Mouse (Mus musculus): Measurements from ENCODE around the gene Zdhhc1.
A peak's percentile ranks its signal among the peaks of the same experiment; 100 is the strongest.

The Zdhhc1 gene

GRCm38 (mm10) chr8:105481013-105481412 lies 15.7 kb downstream of the Zdhhc1 start:
- DNase-seq (ENCODE audit: low spot score in 2 of 2): no peak

- no peak for DNase-seq (ENCODE audit: low spot score in 2 of 2)
Observed at GRCm38 (mm10) chr8:105477792-105478191, 18.9 kb downstream of the Zdhhc1 start.

DNA sequence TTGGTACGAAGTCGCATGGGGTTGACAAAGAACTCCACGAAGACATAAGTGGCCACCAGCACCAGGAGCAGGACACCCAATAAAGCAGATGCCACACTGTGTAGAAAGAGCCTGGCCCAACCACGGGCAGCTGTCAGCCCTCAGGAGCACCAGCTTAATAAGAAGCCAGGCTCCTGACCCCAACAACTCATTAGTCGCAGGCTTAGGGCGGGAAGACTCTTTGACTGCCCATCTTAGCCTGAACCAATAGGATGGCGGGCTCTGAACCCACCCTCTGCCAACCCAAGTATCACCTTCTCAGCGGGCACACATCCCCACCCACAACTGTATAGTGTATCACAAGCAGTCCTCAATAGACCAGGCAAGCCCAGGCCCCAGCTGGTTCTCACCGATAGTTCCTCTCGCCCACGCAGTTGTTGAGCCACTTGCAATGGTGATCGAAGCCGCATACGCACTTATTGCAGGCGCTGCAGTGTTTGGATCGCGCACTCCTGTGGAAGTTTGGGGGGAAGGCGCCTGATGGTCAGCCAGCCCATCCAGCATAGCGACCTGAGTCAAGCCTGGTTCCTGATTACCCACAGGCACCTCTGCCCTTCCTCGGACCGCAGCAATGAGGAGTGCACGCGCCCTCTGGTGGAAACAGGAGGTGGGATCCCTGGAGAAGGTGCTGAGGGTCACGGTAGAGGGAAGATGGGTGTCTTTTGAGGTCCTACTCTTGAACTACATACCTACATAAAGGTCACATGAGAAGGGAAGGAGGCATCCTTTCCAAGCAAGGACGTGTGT lies 19.9 kb downstream of the Zdhhc1 start:
- peak in 1 of 2 experiments; percentile 62 for DNase-seq (ENCODE audit: low spot score in 2 of 2)

DNA sequence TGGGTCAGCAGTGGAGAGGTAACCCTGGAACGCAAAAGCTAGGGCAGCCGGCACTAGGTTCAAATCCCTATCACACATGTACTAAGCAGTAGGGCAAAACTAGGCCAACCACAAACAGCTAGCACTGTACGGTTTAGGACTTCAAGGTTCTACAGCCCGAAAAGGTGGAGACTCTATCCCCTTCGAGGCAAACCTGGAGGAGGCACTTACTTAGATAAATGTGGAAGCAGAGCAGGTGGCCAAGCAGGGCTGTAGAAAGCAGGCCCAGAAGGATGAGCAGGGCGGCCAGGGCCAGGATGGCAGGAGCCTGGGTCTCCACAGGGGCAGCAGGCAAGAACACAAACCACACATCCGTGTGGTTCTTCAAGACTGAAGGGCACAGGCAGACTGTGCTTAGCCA lies 20.5 kb downstream of the Zdhhc1 start:
- no peak for DNase-seq (ENCODE audit: low spot score in 2 of 2)

GRCm38 (mm10) chr8:105475742-105476141 lies 21.0 kb downstream of the Zdhhc1 start:
- DNase-seq (ENCODE audit: low spot score in 2 of 2): no peak

DNA sequence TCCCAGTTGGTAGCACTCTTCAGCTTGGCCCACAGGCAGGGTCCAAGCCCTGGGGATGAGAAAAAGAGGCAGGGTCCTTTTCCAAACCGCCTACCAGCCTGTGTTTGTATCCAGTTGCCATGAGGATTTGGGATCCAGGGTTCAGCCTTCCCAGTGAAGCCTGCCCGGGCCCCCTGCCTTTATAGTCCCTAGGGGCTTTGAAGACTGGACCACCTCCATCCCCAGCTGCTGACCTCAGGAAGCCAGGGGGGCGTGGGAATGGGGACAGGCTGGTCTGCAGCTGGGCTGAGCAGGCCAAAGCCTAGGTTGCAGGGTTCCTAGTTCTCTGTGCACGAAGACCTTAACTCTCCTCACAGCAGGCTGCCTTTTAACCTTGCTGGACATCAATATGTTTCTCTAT lies 21.4 kb downstream of the Zdhhc1 start:
- DNase-seq (ENCODE audit: low spot score in 2 of 2): no peak

- no peak for DNase-seq (ENCODE audit: low spot score in 2 of 2)
Observed at GRCm38 (mm10) chr8:105474680-105475079, 22.0 kb downstream of the Zdhhc1 start.

DNA sequence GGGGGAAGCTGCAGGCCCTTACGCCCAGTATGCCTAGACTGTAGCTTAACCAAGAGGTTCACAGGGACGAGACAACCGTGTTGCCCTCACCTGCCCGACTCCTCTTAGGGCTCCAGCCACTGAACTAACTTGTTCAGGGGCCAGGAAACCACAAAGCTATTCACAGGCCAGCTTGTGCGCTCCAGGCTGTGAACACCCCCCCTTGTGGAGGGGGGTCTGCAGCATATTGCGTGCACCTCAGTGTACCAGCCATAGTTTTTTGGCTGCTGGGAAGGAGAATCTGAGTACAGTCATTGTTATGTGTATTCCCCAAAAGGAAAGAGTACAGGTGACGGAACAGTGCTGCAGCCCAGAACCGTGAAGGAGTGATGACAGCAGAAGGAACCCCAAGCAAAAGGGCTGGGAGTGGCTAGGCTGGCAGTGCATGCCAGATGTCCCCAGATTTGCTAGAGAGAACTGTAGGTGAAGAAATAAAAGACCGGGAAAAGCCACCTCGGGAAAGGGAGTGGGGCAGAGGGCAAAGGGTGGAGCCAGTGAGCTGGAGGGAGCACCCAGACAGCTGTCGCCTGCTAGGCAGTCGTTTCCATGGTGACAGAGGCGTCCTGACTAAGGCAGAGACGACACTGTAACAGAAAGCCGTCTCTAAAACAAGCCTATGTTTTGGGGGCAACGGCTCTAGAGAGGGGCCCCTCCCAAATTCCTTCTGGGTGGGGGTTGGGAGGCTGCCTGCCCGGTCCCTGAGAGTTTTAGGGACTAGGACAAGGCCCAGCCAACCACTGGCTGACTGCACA lies 22.7 kb downstream of the Zdhhc1 start:
- DNase-seq (ENCODE audit: low spot score in 2 of 2): peak; percentile 13 to 28

DNA sequence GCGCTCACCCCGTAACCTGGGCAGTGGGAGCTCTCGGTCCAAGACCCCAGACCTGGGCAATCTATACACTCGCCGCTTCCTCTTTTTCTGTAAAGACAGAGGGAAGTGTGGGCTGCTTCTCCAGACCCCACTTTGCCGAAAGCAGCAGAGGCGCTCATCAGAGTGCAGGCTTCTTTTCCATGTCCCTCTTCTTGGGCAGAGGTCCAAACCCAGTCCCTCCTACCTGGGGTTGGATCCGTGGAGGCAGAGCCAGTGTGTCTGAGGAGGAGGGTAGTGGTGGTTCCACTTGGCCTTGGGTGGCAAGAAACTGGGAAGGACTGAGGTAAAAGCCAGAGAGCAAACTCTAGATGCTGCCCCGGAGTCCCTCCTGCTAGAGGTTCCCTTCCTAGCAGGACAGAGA lies 23.7 kb downstream of the Zdhhc1 start:
- no peak for DNase-seq (ENCODE audit: low spot score in 2 of 2)

DNA sequence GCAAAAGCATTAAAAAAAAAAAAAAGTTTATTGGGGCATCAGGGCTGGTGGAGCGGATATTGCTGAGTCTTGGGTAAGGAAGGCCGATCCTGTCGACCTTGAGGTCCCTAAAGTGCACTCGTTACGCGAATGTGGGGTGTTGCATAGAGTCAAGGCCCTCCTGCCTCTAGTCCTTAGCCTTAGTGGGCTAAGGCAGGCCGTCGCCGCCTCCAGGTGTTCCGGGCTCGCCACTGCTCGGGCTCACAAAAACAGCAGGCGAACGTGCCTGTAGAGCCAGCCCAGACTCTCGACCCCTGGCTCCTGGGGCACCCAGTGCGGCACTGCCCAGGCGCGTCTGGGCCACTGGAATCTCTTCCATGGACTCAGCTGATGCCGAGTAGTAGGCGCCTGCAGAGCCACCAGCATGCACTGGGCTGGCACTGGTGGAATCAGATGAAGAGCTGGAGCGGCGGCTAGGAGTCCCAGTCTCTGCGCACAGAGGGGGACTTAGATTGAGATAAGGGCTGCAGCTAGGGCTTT lies 24.2 kb downstream of the Zdhhc1 start:
- DNase-seq (ENCODE audit: low spot score in 2 of 2): no peak

DNA sequence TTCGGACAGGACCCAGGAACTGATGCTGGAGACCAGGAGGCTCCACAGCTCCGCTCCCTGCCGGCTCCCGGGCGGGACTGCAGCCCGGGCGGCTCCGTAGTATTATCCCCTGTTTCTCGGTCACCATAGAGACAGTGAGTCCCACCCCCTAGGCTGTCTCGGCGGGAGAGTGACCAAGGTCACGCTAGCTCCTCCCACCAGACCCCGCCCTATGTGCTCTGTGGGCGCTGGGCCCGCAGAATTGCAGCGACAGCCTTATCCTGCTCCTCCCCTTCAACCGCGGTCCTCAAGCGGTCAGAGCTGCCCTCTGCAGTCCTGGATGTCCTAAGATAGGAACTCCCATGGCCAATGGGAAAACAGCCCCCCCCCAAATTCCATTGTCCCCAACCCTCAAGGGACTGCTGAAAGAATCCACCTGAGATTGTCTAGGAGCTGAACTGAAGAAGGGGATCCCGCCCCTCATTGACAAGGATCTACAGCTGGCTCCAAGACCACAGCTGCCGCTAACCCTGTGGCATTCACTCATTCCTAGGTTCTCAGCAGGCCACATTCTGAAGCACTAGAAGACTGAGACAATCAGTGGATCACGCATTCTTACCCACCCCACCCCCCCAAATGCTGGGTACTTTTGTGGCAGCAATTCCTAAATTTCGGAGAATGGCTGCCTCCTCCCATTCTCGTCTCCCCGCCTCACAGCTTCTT lies 25.2 kb downstream of the Zdhhc1 start, which contains the start of gene Tppp3:
Gene Tppp3 (minus strand): TSS at position 213 of the 702 bp plus-strand sequence.
- DNase-seq (ENCODE audit: low spot score in 2 of 2): no peak

DNA sequence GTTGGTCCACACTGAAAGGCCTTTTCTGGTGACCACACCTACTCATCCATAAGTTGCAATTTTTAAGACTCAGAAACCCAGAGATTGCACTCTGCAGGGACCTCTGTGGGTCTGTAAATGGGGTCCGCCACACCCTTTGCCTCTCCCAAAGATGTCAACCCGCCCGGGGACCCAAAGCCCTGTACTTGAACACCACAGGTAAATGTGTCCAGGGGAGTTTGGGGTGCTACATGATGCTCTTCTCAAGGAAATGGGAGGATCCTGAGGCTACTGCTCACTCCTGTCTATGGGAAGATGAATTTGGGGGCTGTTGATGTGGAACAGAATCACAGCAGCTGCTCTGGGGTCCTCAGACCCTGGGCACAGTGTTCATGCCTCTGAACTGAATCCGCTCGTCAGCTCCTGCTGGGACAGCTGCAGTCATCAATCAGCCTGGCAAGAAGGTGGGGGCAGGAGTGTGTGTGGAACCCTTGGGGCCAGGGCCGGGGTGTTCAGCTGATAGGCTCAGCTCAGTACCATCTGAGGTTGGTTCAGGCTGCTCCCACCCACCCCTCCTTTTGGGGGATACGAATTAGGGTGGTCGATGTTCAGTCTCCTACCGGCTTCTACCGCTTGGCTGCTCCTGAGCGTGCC lies 25.9 kb downstream of the Zdhhc1 start:
- no peak for DNase-seq (ENCODE audit: low spot score in 2 of 2)

DNA sequence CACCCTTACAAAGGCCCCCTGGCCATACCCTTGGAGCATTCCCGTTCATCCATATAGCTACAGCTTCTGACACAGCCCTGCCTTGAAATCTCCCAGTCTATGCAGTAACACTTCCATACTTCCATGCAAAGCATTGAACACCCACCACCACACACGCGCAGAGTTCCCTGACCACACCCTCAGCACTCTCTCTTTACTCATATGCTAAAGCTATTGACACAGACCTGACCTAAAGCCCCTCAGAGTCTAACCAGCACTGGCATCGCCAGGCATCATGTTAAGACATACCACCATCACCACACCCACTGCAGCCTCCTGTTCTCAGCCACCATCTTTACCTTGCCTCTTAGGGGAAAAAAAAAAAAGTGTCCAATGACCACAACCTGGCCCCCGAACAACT lies 26.4 kb downstream of the Zdhhc1 start:
- DNase-seq (ENCODE audit: low spot score in 2 of 2): no peak

- no peak for DNase-seq (ENCODE audit: low spot score in 2 of 2)
Observed at GRCm38 (mm10) chr8:105469816-105470215, 26.9 kb downstream of the Zdhhc1 start.

DNA sequence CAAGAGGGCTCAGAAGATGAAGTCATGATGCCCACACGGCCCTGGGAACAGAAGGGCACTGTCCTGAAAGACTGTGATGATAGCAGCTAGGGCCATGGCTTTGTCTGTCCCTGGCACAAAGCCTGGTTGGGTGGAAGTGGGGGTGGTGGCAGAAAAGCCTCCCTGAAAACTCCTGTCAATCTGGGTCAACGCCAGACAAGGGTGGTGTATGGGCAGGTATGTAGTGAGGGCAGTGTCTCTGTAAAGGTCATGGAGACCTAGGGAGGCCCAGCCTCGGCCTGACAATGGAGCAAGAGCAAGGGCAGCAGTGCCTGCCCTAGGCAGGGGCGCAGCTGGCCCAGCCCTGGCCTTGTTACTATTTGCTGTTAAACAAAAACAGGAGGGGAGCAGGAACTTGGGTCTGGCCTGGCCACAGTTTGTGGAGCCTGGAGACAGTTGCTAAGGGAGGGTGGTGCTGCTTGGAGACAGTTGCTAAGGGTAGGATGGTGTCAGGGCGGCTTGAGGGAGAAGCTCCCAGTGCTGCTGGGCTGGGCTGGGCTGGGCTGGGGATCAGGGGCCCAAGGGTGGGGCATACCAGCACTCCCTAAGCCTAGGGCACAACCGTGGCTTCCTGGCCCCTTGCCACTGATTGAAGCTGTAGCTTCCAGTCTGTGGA lies 27.5 kb downstream of the Zdhhc1 start:
- no peak for DNase-seq (ENCODE audit: low spot score in 2 of 2)

- no peak for DNase-seq (ENCODE audit: low spot score in 2 of 2)
Observed at GRCm38 (mm10) chr8:105468002-105468720, 28.5 kb downstream of the Zdhhc1 start.

DNA sequence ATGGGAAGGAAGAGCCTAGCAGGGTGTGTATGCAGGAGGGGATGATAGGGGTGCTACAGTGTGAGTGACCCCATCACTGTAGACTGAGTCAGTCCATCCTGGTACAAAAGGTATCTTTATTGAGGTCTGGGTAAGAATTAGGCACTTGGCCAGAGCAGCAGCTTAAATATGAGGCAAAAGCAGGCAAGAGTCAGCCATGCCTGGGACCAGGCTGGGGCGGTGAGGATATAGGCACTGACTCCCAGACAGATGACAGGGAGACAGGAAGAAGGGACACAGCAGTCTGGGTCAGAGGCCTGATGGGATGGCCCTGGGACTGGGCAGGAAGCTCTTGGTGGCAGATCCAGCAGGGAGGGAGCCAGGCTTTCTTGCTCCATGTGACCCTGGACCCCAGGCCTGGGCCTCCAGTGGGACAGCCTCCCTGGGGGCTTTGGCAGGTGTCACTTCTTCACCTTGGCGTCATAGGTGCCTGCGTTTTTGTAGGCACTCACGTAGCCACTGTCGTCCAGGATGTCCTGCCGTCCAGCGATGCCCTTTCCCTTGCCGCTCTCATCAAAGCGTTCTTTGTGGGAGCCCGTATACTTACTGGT lies 29.2 kb downstream of the Zdhhc1 start:
- DNase-seq (ENCODE audit: low spot score in 2 of 2): no peak

GRCm38 (mm10) chr8:105466700-105467291 lies 29.9 kb downstream of the Zdhhc1 start:
- DNase-seq (ENCODE audit: low spot score in 2 of 2): no peak

DNA sequence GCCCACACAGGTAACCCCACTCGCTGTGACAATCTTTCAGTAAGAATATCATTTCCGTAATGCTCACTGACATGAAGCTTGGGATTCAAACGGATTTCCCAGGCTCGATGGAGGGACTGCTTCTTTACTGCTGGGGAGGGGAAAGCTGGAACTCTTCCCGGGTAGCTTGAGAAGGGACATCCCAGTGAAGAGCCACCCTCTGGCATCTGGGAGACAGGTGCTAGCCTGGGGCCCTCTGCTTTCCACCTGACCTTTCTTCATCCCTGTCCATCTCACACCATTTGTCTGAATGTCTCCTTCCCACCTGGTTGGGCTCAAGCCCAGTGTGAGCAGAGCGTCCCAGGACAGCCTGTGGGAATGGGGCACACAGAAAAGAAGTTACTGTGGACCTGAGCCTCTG lies 30.5 kb downstream of the Zdhhc1 start:
- DNase-seq (ENCODE audit: low spot score in 2 of 2): no peak

DNA sequence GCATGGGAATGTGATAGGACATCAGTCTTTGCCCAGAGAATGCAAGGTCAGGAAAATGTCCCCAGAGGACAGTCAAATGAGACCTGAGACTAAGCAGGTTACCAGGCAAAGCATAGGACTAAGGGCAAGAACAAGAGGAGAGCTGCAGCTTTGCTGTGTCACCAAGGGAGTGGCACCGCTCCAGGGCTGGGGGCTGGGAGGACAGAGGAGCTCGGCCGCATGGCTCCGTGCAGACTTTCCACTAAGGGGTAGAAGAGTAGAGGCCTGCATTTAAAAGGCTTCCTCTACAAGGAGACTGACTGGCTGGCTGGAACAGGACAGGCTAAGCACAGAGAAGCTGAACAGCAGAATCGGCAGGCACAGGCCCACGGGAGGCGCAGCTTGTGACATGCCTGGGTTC lies 32.1 kb downstream of the Zdhhc1 start:
- DNase-seq (ENCODE audit: low spot score in 2 of 2): no peak
